Mouse (Mus musculus) large intestine, adult 2 months (tissue): ENCODE data around the gene Sppl2b. TPM values are rescaled to one million over a fixed set of nuclear protein-coding genes. Genes with fewer than 3 reads are reported as not detected.
"Not testable (repeated sequence)": the region's sequence is repeated elsewhere in the genome, so short reads cannot be mapped to it uniquely, and the experiment has no call there.

ENCODE experiments used
- DNase-seq: peaks from one replicate; pipeline ENCODE4 v3.0.0-alpha.2; 2012; ENCODE audit warnings: low read depth, low spot score
- WGBS: fragments of 180-500 bp; shearing (Covaris S2); methylation state at CpG from one replicate; pipeline ENCODE4 v1.1.7; 2018; 5-methylcytosine and 5-hydroxymethylcytosine counted together
- polyA plus RNA-seq: library from polyadenylated mRNA; depleted of rRNA; stranded (reverse); fragments of >200 nt; gene quantifications from 2 replicates; pipeline ENCODE4 v1.2.3, GENCODE M21; 2012; rRNA removed

Sppl2b gene
- 48.4 and 72.7 TPM in 2 replicates for polyA plus RNA-seq

DNA sequence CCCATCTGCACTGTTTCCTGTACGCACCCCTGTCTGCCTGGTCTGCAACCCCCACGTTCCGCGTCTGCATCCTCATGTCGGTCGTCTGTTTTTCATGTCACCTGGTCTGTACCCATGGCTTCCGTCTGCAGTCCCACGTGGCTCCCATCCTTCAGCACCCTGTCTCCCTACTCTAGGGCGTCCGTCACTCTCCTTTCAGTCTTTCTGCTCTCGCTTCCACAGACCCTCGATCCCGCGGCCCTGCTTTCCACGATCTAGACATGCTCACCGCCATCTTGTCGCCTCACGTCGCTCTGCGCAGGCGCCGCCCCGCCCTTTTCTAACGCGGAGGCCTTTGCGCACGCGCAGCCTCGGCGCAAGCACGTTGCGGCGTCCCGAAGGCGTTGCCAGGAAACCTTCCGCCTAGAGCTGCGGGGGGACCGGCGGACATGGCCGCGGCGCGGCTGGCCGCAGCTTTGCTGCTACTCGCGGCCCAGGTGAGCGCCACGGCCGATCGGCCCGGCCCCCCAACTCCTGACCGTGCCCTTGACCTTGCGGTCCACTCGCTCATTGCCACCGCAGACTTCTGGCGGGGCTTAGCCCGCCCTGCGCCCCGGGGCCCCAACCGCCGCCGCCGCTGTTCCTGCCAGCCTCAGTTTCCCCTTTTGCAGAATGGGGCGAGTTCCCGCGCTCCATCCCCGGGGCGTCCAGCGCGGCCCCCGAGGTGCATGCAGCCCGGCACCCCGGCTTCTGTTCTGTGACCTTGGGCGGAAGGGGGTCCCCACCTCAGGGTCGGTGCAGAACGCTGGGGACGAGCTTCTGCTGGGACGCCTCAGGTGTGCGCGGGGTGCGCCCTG is at the start of gene Sppl2b, which contains the start of gene Lsm7:
Sppl2b (plus strand) TSS at position 363 of the 836 bp plus-strand sequence.
Lsm7 (minus strand) TSS at position 297 of the 836 bp plus-strand sequence.
- WGBS: under 1% methylated on average over 81 of the region's 81 CpGs
- DNase-seq: peak; percentile 62

DNA sequence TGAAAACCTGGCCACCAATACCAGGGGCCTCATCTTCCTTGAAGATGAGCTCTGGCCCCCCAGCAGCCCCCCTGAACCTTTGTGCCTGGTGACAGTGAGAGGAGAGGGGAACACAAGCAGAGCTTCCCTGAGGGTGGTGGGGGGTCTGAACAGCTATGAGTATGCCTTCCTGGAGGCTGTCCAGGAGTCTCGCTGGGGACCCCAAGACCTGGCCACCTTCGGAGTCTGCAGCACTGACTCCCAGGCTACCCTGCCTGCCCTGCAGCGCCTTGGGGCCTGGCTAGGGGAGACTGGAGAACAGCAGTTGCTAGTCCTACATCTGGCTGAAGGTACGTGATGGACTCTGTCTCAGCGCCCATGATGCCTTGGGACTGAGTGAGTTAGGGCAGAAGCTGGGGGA is 49.8 kb upstream of the Sppl2b start:
- WGBS: 93% methylated on average over 5 of the region's 5 CpGs
- DNase-seq: no peak

DNA sequence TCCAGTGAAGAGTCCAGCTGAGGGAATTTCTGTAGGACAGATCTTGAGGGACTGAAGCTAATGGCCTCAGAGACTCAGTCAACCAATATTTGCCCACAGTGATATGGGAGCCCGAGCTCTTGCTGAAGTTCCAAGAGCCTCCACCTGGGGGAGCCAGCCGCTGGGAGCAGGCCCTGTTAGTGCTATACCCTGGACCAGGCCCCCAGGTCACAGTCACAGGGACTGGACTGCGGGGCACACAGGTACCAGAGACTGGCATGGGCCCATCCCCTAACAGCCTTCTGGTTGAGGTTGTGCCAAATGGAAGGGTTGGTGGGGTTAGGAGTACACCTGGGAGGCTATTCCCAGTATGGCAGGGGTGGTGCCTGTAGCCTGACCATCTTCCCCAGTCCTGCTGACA is 49.1 kb upstream of the Sppl2b start:
- WGBS: 14% methylated on average over 3 of the region's 3 CpGs
- no peak for DNase-seq

DNA sequence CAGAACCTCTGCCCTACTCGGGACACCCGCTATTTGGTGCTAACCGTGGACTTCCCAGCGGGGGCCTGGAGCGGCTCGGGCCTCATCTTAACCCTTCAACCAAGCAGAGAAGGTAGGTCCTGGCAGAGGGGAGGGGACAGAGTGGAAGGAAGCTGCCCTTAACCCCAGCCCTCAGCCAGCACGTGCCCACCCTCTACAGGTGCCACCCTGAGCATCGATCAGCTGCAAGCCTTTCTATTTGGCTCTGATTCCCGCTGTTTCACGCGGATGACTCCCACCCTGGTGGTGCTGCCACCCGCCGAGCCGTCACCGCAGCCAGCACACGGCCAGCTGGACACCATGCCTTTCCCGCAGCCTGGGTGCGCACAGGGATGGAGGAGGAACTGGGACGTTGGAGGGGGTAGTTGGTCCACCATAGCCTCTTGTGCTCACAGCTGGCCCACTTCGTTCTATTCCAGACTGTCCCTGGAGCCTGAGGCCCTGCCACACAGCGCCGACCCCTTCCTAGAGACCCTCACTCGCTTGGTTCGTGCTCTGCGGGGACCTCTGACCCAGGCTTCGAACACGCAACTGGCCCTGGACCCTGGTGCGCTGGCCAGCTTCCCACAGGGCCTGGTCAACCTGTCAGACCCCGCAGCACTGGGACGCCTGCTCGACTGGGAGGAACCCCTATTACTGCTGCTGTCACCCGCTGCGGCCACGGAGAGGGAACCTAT is 48.6 kb upstream of the Sppl2b start:
- DNase-seq: no peak
- 65% methylated on average over 34 of the region's 34 CpGs for WGBS

DNA sequence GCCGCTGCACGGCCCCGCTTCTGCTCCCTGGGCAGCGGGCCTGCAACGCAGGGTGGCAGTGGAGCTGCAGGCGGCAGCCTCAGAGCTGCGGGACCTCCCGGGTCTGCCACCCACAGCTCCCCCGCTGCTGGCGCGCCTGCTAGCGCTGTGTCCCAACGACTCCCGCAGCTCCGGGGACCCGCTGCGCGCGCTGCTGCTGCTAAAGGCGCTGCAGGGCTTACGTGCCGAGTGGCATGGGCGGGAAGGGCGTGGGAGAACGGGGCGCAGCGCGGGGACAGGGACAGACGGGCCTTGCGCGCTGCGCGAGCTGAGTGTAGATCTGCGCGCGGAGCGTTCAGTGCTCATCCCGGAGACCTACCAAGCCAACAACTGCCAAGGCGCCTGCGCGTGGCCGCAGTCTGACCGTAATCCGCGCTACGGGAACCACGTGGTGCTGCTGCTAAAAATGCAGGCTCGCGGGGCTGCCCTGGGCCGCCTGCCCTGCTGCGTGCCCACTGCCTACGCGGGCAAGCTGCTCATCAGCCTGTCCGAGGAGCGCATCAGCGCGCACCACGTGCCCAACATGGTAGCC is 47.9 kb upstream of the Sppl2b start:
- under 1% methylated on average over 58 of the region's 58 CpGs for WGBS
- DNase-seq: no peak

DNA sequence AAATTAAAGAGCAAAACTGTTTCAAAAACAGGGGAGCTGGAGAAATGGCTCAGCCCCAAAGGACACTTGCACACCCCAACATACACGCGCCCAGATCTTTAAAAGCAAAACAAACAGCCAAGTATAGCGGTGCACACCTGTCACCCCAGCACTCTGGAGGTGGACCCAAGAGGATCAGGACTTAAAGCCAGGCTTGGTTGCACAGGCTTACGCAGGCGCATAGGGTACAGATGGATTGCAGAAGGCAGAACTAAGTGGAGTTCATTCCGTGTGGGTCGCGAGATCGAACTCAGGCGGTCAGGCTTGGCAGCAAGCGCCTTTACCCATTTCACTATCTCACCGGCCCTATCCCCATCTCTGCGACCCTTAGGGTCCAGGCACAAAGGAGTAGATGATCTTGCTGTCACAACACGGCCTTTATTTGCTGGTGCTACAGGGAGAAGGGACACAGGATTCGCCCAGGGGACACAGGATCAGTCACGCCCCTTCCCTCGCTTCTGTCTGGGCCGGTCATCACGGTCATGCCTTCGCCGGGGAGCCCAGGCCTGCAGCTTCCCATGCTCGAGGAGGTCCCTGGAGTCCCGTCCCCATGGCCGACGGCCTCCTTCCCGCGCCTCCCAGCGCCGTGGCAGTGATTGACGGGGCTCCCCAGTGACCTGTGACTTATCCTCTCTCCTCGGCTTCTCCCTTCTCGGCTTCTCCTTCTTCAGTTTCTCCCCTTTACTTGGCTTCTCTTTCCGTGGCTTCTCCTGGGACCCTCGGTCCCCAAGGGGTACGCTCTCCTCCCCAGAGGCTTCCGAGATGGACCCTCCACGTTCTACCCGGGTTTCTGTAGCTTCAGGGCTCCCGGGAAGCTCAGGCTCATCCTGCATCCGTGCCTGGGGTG is 46.7 kb upstream of the Sppl2b start:
- WGBS: 33% methylated on average over 40 of the region's 40 CpGs
- DNase-seq: no peak

DNA sequence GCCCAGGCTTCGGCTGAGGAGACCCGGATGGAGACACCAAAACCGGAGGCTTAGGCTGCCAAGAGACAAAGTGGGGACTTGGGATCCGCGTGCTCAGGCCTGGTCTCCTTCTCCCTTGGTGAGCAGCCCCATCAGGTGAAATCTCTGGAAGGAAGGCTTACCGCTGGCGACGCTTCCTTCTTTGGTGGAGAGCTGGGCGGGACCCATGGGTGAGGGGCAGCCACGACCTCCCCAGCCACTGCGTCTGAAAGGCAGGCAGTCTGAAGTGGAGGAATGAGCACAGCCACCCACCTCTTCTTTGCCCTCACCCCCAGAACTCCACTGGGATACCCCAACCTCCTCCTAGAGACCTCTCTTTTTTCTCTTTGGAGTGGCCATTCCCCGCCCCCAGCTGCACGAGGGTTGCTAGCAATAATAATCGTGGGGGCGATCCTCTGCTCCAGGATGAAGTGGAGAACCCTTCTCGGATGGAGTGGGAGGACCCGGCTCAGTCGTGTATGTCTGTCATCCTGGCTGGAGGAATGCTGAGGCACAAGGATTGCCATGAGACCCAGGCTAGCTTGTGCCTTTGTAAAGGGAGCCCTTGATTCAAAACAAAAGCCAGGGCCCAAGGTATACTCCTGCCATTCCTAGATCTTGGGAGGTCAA is 46.0 kb upstream of the Sppl2b start:
- DNase-seq: no peak
- WGBS: 19% methylated on average over 18 of the region's 18 CpGs

DNA sequence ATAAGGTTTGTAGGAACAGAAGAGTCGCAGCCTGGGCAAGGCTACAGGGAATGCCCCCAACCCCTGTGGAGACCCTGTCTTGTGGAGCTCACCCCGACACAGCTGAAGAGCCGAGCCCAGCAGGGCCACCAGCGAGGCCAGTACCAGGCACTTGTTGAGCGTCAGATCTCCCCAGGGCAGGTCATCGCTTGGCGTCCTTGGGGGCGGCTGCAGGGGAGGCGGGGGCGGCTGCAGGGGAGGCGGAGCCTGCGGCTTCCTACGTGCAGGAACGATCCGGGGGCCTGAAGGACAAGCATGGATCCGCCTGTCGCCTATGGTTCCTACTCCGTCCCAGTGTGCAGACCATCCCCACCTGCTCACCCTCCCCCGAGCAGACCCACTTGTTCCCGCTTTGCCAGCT is 45.0 kb upstream of the Sppl2b start:
- DNase-seq: no peak
- 15% methylated on average over 20 of the region's 20 CpGs for WGBS

DNA sequence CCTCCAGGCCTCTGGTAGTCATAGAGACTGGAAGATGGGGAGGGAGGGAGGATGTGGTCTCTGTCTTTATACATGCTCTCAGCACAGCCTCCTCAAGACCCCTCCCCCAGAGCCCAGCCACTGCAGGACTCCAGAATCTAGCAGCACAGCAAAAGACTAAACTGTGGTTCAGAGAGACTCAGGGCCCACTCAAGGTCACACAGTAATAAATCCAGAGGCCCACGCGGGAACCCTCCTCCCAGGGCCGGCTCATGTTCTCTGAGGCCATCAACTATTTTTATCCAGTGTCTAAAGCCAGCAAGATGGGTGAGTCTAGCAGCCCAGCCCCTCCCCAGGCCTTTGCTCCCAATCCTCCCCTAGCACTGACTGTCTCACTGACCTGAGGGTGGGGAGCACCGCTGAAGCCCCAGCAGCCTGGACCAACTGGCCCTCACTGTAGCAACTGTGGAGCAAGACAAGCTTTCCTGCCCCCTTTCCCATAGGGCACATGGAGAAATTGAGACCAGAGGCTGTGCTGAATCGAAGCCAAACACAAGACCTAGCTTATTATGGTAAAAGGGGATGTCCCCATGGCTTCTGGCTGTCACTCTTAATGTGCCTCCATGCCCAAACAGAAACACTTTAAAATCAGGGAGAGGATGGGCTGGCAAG is 42.6 kb upstream of the Sppl2b start:
- DNase-seq: no peak
- WGBS: 32% methylated on average over 5 of the region's 5 CpGs

DNA sequence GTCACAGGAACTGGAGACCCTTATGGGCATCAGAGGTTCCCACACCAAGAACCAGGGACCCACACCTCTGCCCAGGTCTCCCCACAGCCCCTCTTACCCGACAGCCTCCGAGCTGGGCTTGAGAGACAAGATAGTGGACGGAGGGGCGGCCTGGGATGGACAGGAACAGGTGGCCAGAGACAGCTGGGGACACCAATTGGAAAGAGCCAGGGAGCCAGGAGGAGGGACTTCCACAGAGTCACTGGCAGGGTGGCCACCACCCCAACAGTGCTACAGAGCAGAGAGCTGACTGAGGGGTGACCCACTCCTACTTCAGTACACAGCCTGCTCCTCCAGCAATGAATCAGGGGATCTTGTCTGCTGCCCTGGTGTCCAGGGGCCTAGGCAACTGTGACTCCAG is 41.7 kb upstream of the Sppl2b start, which contains the start of gene Jsrp1:
Jsrp1 (minus strand) TSS at position 133 of the 400 bp plus-strand sequence.
- no peak for DNase-seq
- WGBS: 83% methylated on average over 4 of the region's 4 CpGs

DNA sequence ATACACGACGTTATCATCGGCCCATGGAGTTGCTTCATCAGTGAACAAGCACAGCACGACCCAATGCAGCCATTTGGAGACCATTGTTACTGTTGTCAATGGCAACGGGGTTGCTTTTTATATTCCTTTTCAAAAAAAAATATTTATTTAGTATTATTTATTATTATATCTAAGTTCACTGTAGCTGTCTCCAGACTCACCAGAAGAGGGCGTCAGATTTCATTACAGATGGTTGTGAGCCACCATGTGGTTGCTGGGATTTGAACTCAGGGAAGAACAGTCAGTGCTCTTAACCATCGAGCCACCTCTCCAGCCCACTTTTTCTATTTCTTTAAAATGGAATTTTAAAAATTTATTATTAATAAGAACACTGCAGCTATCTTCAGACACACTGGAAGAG is 40.3 kb upstream of the Sppl2b start:
- 57% methylated on average over 7 of the region's 7 CpGs for WGBS
- no peak for DNase-seq

DNA sequence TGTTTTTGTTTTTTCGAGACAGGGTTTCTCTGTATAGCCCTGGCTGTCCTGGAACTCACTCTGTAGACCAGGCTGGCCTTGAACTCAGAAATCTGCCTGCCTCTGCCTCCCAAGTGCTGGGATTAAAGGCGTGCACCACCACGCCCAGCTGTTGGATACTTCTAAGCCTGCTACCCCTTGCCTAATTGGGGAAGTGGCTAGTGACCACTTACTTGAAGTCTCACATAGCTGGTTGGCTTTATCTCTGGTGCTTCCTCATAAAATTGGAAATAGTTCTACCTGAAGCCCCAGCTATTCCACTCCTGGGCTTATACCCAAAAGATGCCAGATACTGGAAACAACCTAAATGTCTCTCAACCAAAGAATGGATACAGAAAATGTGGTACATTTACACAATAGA is 38.8 kb upstream of the Sppl2b start:
- WGBS: 70% methylated on average over 3 of the region's 3 CpGs
- not testable (repeated sequence) for DNase-seq

DNA sequence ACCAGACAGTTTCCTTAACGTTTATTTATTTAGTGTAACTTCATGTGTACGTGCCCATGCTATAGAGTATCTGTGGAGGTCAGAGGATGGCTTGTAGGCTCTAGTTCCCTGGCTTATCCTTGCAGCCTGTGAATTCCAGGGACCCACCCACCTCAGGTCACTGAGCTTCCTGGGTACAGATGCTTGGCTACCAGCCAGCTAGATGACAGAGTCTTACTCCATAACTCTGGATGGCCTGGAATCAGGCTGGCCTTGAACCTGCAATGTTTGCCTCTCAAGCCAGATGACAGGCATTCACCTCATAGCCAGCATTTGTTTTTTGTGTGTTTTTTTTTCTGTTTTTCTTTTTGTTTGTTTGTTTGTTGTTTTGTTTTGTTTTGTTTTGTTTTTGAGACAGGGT is 37.9 kb upstream of the Sppl2b start:
- DNase-seq: no peak
- 28% methylated on average over 2 of the region's 2 CpGs for WGBS

DNA sequence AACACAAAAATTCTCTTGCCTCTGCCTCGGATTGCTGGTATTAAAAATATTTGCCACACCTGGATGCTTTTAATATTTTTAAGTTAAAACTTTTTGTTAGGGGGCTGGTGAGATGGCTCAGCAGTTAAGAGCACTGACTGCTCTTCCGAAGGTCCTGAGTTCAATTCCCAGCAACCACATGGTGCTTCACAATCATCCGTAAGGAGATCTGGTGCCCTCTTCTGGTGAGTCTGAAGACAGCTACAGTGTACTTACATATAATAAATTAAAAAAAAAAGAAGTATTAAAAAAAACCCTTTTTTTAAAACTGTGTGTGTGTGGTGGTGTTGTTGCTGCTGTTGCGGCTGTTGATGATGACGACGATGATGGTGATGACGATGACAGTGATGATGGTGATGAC is 37.1 kb upstream of the Sppl2b start:
- not testable (repeated sequence) for DNase-seq
- 80% methylated on average over 7 of the region's 7 CpGs for WGBS

DNA sequence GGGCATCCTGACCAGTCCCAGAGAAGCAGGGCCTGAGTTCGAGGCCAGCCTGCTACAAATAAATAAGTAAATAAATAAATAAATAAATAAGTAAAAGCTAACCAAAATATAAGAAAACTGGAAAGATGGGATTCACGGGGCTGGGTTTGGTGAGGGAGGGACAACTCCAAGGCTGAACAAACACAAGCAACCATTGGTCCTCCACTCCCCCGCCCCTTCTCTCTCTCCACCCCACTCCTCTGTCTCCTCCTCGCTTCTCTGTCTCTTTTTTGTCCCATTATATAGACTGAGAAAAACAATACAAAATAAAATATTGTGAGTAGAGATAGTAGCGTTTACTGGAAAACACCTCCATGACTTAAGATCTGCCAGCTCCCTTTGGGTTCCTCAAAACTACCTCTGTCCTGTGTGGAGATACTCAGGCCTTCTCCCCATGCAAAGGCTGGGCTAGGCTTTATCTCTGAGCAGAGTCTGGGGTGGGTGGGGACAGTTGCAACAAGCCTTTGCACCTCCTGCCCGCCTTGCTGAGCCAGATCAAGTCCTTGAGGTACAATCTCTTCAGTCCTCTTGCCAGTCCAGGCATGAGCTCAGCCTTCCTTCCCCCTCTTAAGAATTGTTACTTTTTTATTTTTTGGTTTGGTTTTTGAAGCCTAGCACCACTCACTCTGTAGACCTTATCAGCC is 36.3 kb upstream of the Sppl2b start:
- WGBS: 45% methylated on average over 6 of the region's 6 CpGs

DNA sequence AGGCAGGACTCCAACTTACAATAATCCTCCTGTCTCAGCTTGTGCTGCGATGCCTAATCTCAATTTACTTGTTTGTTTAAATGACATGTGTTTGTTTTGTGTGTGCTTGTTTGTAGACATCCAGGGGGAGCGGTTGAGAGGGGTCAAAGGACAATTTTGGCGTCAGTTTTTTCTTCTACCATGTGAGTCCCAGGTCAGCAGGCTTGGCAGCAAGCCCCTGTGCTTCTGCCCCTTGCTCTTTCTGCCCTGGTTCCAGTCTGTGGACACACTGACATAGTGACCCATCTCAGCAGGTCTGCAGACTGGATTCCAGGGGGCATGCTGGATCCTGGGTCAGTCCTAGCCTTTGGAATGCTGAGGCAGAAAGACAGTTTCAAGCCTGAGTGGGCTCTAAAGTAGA is 35.7 kb upstream of the Sppl2b start:
- 15% methylated on average over 3 of the region's 3 CpGs for WGBS
- no peak for DNase-seq

More for the DNA sequence above, 36.3 kb upstream of the Sppl2b start:
- DNase-seq: no peak

DNA sequence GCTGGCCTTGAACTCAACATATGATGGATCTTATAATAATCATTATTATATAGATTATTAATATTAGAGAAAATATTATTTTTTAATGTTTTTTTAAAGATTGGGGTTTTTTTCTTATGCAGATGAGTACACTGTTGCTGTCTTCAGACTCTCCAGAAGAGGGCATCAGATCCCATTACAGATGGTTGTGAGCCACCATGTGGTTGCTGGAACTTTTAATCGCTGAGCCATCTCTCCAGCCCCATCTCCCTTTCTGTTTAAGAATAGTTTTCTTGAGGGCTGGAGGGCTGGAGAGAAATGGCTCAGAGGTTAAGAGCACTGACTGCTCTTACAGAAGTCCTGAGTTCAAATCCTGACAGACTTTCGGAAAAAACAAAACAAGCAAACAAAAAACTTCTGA is 33.1 kb upstream of the Sppl2b start:
- DNase-seq: no peak
- WGBS: 42% methylated on average over 2 of the region's 2 CpGs

DNA sequence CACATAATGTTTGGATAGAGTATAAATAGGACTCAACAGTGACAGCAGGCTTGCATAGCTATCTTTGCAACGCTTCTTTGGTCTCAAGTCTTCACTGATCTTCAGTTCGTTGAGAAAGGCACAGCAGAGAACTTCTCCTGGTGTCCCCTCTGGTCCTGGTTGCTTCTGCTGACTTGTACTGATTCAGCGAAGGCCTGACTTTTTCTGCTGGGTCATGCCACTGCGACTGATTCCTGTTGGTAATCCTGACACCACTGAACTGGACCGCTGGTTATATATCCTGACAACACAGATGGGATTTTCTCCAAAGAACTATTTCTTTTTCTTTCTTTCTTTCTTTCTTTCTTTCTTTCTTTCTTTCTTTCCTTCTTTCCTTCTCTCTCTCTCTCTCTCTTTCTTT is 32.5 kb upstream of the Sppl2b start:
- no peak for DNase-seq
- WGBS: 88% methylated on average over 5 of the region's 5 CpGs
